Mouse (Mus musculus): ENCODE data around the gene Lgals2. TPM values are rescaled to one million over a fixed set of nuclear protein-coding genes. Genes with fewer than 3 reads are reported as not detected.

The Lgals2 gene
- polyA plus RNA-seq, 1 experiment from 2014 or later: 1.0 TPM

DNA sequence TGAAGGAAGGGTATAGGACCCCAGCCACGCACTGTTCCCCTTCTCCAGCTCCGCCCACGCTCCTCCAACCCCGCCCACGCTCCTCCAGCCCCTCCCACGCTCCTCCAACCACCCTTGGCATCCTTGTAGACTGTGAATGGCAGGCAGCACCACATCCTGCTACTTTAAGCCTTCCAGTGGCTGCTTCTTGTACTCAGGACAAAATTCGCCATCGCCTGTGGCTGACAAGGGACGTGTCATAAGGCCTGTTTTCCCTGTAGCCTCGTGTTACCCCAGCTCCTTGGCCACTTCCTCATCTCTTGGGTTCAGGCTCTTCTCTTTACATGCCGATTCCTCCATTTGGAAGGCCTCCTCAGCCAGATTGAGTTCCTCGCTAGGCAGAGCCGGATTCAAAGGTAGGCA, 8.5 kb upstream of the Lgals2 start:
- ATAC-seq (ENCODE audit: low read depth): peak; percentile 14; the same call in 1 of the 2 replicates
- 47% methylated on average over 13 of the region's 13 CpGs for WGBS
- Histone ChIP-seq H3K4me3 (ENCODE audit: low read length) (no peak overlapping the region), H3K27ac (ENCODE audit: low read length) (peak overlapping the region; percentile 60), H3K36me3 (ENCODE audit: control insufficient read depth, insufficient read depth, low read length) (no peaks in the 10 kb centered on the region), H3K27me3 (ENCODE audit: control insufficient read depth, insufficient read depth, low read depth, low read length) (no peaks in the 10 kb centered on the region), H3K9ac (ENCODE audit: low read length) (0 out of 2 replicates have a peak overlapping the region, but pooled peaks have one; percentile 27), H3K4me1 (replicated peaks; ENCODE audit: control insufficient read depth, insufficient read depth, low read length) (peaks cover 27% of the 10 kb centered on the region), H3K9me3 (ENCODE audit: control insufficient read depth, low read length) (no peaks in the 10 kb centered on the region), H3K4me2 (ENCODE audit: low read depth, low read length) (0 out of 2 replicates have a peak overlapping the region, but pooled peaks have one; percentile 13)

DNA sequence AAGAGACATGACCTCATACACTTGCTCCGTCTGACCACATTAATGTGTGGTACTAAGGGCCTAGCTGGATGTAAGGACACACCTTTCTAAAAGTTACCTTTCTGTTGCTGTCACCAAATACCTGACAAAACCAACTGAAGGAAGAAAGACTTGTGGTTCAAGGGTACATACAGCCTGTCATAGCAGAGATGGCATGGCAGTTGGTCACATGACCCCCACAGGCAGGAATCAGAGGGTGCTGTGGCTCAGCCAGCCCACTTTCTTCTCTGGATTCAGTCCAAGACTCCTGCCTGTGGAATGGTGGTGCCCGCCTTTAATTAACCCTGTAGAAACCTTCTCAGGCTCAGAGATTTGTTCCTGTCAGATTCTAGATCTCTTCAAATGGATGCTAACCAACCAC, 7.8 kb upstream of the Lgals2 start:
- no peaks in the 10 kb centered on the region for H3K27me3 ChIP-seq (ENCODE audit: control insufficient read depth, insufficient read depth, low read depth, low read length)
- H3K4me3 ChIP-seq (ENCODE audit: low read length): no peak overlapping the region
- no peak overlapping the region for H3K9ac ChIP-seq (ENCODE audit: low read length)
- H3K27ac ChIP-seq (ENCODE audit: low read length): 0 out of 2 replicates have a peak overlapping the region, but pooled peaks have one; percentile 30
- ATAC-seq (ENCODE audit: low read depth): peak; percentile 32; the same call in 1 of the 2 replicates
- no peaks in the 10 kb centered on the region for H3K9me3 ChIP-seq (ENCODE audit: control insufficient read depth, low read length)
- no peaks in the 10 kb centered on the region for H3K36me3 ChIP-seq (ENCODE audit: control insufficient read depth, insufficient read depth, low read length)
- 43% methylated on average over 2 of the region's 2 CpGs for WGBS
- H3K4me2 ChIP-seq (ENCODE audit: low read depth, low read length): no peak overlapping the region
- H3K4me1 ChIP-seq (replicated peaks; ENCODE audit: control insufficient read depth, insufficient read depth, low read length): peaks cover 22% of the 10 kb centered on the region

DNA sequence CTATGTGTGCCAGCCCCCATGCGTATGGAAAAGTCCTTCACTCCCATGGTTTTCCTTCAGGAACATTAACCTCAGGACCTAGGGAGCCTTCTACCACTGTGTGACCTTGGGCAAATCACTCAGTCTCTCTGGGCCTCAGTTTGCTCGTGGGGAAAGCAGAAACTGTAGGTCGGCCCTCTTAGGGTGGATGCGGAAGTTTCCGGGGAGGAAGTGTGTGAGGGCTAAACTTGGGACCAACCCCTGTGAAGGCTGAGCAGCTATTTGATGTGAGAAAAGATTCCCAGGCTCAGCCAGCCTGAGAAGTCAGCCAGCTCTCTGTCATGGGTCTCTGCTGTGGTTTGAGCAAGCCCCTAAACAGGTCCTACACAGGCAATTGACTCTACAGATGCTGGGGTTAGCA, 7.0 kb upstream of the Lgals2 start:
- ATAC-seq (ENCODE audit: low read depth): no peak
- WGBS: 81% methylated on average over 5 of the region's 5 CpGs
- no peaks in the 10 kb centered on the region for H3K9me3 ChIP-seq (ENCODE audit: control insufficient read depth, low read length)

DNA sequence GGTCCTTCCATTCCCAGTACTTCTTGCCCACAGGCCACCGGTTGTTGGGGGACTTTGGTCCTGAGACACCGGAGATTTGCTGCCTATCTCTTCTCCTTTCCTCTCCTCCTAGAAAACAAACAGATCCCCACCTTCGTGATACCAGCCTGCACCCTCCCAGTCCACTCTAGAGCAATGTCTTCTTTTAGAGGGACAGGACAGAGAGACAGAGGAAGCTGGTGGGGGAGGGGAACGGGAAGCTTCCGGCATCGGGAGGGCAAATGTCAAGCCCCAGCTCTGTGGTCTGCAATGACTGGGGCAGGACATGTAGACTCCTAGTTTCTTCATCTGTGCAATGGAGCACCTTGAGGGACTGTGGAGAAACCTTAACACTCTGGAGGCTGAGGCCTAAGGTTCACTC, 4.4 kb upstream of the Lgals2 start:
- H3K4me3 ChIP-seq (ENCODE audit: low read length): no peak overlapping the region
- ATAC-seq (ENCODE audit: low read depth): no peak
- H3K9me3 ChIP-seq (ENCODE audit: control insufficient read depth, low read length): no peaks in the 10 kb centered on the region
- H3K36me3 ChIP-seq (ENCODE audit: control insufficient read depth, insufficient read depth, low read length): no peaks in the 10 kb centered on the region
- no peak overlapping the region for H3K27ac ChIP-seq (ENCODE audit: low read length)
- no peak overlapping the region for H3K9ac ChIP-seq (ENCODE audit: low read length)
- 58% methylated on average over 6 of the region's 6 CpGs for WGBS
- no peak overlapping the region for H3K4me2 ChIP-seq (ENCODE audit: low read depth, low read length)
- H3K4me1 ChIP-seq (replicated peaks; ENCODE audit: control insufficient read depth, insufficient read depth, low read length): peaks cover 27% of the 10 kb centered on the region
- no peaks in the 10 kb centered on the region for H3K27me3 ChIP-seq (ENCODE audit: control insufficient read depth, insufficient read depth, low read depth, low read length)

More for the DNA sequence above, 7.0 kb upstream of the Lgals2 start:
- Histone ChIP-seq H3K36me3 (ENCODE audit: control insufficient read depth, insufficient read depth, low read length) (no peaks in the 10 kb centered on the region), H3K4me1 (replicated peaks; ENCODE audit: control insufficient read depth, insufficient read depth, low read length) (peaks cover 24% of the 10 kb centered on the region), H3K9ac (ENCODE audit: low read length) (no peak overlapping the region), H3K4me3 (ENCODE audit: low read length) (no peak overlapping the region), H3K27ac (ENCODE audit: low read length) (no peak overlapping the region), H3K27me3 (ENCODE audit: control insufficient read depth, insufficient read depth, low read depth, low read length) (no peaks in the 10 kb centered on the region), H3K4me2 (ENCODE audit: low read depth, low read length) (no peak overlapping the region)

DNA sequence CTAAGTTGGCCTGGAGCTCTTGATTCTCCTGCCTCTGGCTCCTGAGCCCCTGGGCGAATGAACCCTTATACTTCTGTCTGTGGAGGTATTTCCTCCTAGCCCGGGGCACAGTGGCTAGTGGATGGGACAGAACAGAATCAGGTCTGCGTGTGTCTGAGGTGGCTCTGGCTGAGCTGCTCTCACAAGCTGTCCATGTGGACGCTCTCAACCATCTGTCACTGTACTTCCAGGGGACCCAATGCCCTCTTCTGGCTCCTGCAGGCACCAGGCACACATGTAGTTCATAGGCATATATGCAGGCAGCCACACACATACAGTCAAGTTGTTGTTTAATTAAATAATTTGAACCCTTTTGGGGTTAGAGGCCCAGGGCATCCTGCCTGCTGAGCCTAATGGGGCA, 4.0 kb upstream of the Lgals2 start:
- WGBS: 63% methylated on average over 4 of the region's 4 CpGs
- ATAC-seq (ENCODE audit: low read depth): no peak
- H3K4me2 ChIP-seq (ENCODE audit: low read depth, low read length): no peak overlapping the region
- no peaks in the 10 kb centered on the region for H3K27me3 ChIP-seq (ENCODE audit: control insufficient read depth, insufficient read depth, low read depth, low read length)
- peaks cover 27% of the 10 kb centered on the region for H3K4me1 ChIP-seq (replicated peaks; ENCODE audit: control insufficient read depth, insufficient read depth, low read length)
- no peak overlapping the region for H3K9ac ChIP-seq (ENCODE audit: low read length)
- no peak overlapping the region for H3K4me3 ChIP-seq (ENCODE audit: low read length)
- H3K36me3 ChIP-seq (ENCODE audit: control insufficient read depth, insufficient read depth, low read length): no peaks in the 10 kb centered on the region
- H3K27ac ChIP-seq (ENCODE audit: low read length): no peak overlapping the region
- no peaks in the 10 kb centered on the region for H3K9me3 ChIP-seq (ENCODE audit: control insufficient read depth, low read length)

DNA sequence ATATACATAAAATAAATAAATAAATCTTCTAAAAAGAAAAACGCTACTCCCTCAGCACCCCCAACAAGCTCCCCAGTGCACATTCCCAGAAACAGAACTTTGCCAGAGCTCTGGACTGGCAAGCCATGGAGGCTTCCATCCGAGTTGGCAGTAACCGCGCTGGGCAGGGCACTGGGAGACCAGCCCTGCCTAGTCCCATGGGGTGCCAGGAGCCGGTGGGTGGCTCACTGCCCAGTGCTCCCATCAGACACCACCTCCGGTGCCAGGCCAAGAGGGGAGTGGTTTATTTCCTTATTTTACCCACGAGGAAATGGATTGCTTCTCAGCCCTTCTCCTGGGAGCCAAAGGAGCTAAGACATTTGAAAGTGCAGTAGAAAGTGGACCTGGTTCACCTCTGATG, 1.7 kb upstream of the Lgals2 start:
- WGBS: 72% methylated on average over 7 of the region's 7 CpGs
- peaks cover 17% of the 10 kb centered on the region for H3K4me1 ChIP-seq (replicated peaks; ENCODE audit: control insufficient read depth, insufficient read depth, low read length)
- H3K27ac ChIP-seq (ENCODE audit: low read length): no peak overlapping the region
- H3K9ac ChIP-seq (ENCODE audit: low read length): no peak overlapping the region
- ATAC-seq (ENCODE audit: low read depth): no peak
- H3K27me3 ChIP-seq (ENCODE audit: control insufficient read depth, insufficient read depth, low read depth, low read length): no peaks in the 10 kb centered on the region
- no peak overlapping the region for H3K4me3 ChIP-seq (ENCODE audit: low read length)
- no peaks in the 10 kb centered on the region for H3K9me3 ChIP-seq (ENCODE audit: control insufficient read depth, low read length)
- no peak overlapping the region for H3K4me2 ChIP-seq (ENCODE audit: low read depth, low read length)
- H3K36me3 ChIP-seq (ENCODE audit: control insufficient read depth, insufficient read depth, low read length): no peaks in the 10 kb centered on the region

DNA sequence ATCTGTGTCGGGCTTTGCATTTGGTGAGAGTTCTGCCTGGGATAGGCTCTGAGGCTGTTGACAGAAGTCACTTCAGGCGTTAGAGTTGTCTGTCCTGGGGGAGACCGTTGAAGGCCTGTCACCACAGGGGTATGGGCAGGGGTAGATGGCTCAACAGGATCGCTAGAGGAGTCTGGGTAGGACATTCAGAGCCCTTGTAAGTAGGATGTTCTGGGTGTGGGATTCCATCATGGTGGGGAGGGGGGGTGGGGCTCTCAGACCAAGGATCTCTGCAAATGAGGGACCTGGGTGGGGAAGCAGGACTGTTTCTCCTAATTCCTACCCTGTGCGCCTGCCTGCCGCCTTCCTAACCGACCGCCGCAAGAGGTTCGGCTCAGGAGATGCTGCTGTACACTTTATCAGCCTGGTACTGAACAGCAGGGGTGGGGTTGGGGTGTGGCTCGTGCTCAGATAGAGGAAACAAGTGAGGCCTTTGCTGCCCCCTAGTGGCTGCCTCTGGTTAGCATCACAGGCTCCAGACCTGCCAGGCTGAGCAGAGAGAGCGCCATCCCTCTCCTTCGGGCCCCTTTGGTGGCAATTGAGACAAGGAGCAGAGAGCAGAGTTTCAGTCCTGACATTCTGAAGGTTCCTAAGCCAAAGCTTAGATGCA, 3.7 kb downstream of the Lgals2 start:
- Histone ChIP-seq H3K4me3 (ENCODE audit: low read length) (no peak overlapping the region), H3K36me3 (ENCODE audit: control insufficient read depth, insufficient read depth, low read length) (peaks cover 30% of the 10 kb centered on the region), H3K9me3 (ENCODE audit: control insufficient read depth, low read length) (no peaks in the 10 kb centered on the region), H3K27me3 (ENCODE audit: control insufficient read depth, insufficient read depth, low read depth, low read length) (no peaks in the 10 kb centered on the region), H3K27ac (ENCODE audit: low read length) (peak overlapping the region; percentile 84), H3K9ac (ENCODE audit: low read length) (0 out of 2 replicates have a peak overlapping the region, but pooled peaks have one; percentile 31), H3K4me2 (ENCODE audit: low read depth, low read length) (peak overlapping the region; percentile 36; the same call in 1 of the 2 replicates), H3K4me1 (replicated peaks; ENCODE audit: control insufficient read depth, insufficient read depth, low read length) (peaks cover 45% of the 10 kb centered on the region)
- peak; percentile 77 for ATAC-seq (ENCODE audit: low read depth)
- 6% methylated on average over 13 of the region's 13 CpGs for WGBS

DNA sequence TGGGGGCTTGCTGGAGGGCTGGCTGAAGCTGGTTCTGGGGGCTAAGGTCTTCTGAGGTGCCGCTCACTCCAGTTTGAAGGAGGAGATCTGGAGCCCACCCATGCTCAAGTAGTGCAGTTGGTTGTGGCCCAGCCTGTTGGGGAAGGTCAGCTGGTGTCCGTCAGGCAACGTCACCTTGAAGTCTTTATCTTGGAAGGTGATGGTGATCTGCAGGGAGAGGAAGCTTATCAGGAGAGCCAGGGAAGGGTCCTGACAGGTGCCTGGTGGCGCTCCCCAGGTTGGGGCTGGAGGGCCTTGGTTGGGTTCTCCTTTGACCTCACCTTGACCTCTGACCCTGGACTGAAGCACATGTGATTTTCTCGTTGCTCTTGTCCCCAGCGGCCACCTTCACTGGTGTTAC, 4.4 kb downstream of the Lgals2 start:
- no peak overlapping the region for H3K4me3 ChIP-seq (ENCODE audit: low read length)
- 32% methylated on average over 6 of the region's 6 CpGs for WGBS
- H3K36me3 ChIP-seq (ENCODE audit: control insufficient read depth, insufficient read depth, low read length): peaks cover 30% of the 10 kb centered on the region
- H3K9me3 ChIP-seq (ENCODE audit: control insufficient read depth, low read length): no peaks in the 10 kb centered on the region
- H3K27me3 ChIP-seq (ENCODE audit: control insufficient read depth, insufficient read depth, low read depth, low read length): no peaks in the 10 kb centered on the region
- peaks cover 51% of the 10 kb centered on the region for H3K4me1 ChIP-seq (replicated peaks; ENCODE audit: control insufficient read depth, insufficient read depth, low read length)
- peak overlapping the region; percentile 84 for H3K27ac ChIP-seq (ENCODE audit: low read length)
- ATAC-seq (ENCODE audit: low read depth): no peak
- H3K9ac ChIP-seq (ENCODE audit: low read length): 0 out of 2 replicates have a peak overlapping the region, but pooled peaks have one; percentile 31
- H3K4me2 ChIP-seq (ENCODE audit: low read depth, low read length): no peak overlapping the region

DNA sequence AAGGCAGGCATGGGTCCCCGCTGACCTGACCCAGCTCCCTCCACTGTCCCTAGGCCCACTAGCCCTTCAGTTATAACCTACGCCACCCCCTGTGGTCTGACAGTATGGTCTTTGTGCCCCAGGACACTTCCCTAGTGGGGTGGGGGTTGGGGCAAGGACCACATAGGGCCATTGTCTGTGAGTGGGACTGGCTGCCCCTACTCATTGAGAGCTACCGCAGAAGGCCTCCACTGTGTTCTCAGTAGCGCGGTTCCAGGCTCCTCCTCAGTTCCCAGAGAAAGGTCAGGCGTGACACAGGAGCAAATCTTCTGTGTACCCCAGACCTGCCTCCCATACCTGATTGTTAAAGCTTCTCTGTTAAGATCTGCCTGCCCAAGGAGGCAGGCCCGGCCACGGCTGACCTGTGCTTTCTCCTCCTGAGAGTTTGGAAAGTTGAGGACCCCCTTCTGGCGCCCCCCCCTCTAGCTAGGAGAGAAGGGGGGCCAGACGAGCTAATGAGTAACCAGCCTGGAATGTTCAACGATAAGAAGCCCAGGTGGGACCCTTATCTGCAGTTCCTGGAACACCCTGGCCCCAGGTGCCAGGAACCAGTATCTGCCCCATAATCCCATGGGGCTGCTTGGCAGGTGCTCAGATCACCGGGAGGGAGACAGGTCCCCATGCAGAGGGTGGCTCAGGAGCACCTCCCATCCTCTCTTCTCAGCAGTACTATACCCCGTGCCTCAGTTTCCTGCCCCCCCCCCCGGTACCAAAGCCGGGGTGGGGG, 5.1 kb downstream of the Lgals2 start:
- Histone ChIP-seq H3K9me3 (ENCODE audit: control insufficient read depth, low read length) (no peaks in the 10 kb centered on the region), H3K36me3 (ENCODE audit: control insufficient read depth, insufficient read depth, low read length) (peaks cover 30% of the 10 kb centered on the region), H3K4me2 (ENCODE audit: low read depth, low read length) (no peak overlapping the region), H3K4me1 (replicated peaks; ENCODE audit: control insufficient read depth, insufficient read depth, low read length) (peaks cover 58% of the 10 kb centered on the region), H3K9ac (ENCODE audit: low read length) (peak overlapping the region; percentile 50; the same call in 1 of the 2 replicates), H3K4me3 (ENCODE audit: low read length) (no peak overlapping the region), H3K27ac (ENCODE audit: low read length) (peak overlapping the region; percentile 84), H3K27me3 (ENCODE audit: control insufficient read depth, insufficient read depth, low read depth, low read length) (no peaks in the 10 kb centered on the region)
- WGBS: 45% methylated on average over 15 of the region's 15 CpGs
- peak; percentile 48 for ATAC-seq (ENCODE audit: low read depth)

Data from lung, embryonic 16.5 days (tissue).